Mouse (Mus musculus): ENCODE data around the gene Prr22. TPM values are rescaled to one million over a fixed set of nuclear protein-coding genes. Genes with fewer than 3 reads are reported as not detected.

The Prr22 gene
- polyA plus RNA-seq, 1 experiment from 2014 or later, result 1.8 TPM

DNA sequence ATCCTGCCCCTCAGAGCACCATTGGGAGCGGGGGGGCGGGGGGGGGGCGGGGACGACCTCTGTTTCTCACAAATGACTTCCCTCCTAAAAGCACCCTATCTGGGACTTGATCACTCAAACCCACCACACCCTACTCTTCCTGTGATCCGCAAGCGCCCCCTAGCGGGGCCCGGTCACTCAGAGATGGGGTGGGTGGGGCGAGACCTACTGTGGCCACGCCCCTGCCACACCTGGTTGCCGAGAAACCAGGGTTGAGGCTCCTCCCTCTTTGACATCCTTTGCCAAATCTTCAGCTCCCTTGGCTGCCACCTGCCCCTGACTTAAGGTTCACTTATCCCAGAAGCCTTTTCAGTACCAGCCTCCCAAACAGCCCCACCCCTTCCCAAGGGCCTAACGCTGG is 11.9 kb upstream of the Prr22 start:
- H3K36me3 ChIP-seq (ENCODE audit: insufficient read depth, low read length), result no peaks in the 10 kb centered on the region
- H3K27me3 ChIP-seq (ENCODE audit: insufficient read depth, low read length), result peaks cover 41% of the 10 kb centered on the region
- peak overlapping the region; percentile 59; the same call in 1 of the 2 replicates for H3K4me3 ChIP-seq (ENCODE audit: low read length)
- H3K27ac ChIP-seq (ENCODE audit: low read length), result peak overlapping the region; percentile 1; the same call in 1 of the 2 replicates
- 0 out of 2 replicates have a peak overlapping the region, but pooled peaks have one; percentile 2 for H3K9ac ChIP-seq (replicated peaks; ENCODE audit: low read length)
- WGBS, result 4% methylated on average over 12 of the region's 12 CpGs
- peaks cover 34% of the 10 kb centered on the region for H3K4me1 ChIP-seq (ENCODE audit: insufficient read depth, low read length)
- peak overlapping the region; percentile 100 for H3K4me2 ChIP-seq (replicated peaks; ENCODE audit: low read depth, low read length)
- no peak for ATAC-seq (ENCODE audit: low FRiP score, low TSS enrichment)
- no peaks in the 10 kb centered on the region for H3K9me3 ChIP-seq (ENCODE audit: low read length)

DNA sequence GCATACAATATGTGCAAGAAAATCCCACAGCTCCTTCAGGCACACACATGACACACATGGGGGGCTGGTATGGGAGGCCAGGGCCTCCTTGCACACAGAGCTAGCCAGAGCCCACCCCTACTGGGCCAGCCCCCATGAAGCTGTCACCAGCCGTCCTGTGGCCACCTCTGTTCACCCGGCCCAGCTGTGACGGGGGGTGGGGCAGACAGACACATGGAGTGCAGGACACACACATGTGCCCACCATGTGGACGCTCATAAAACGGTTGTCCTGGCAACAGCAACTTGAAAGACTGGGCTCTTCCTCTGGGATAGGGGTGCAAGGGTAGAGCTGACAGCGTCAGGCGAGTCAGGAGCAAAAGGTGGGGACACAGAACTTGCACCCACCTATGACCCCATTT is 10.8 kb upstream of the Prr22 start:
- Histone ChIP-seq H3K4me2 (replicated peaks; ENCODE audit: low read depth, low read length) (no peak overlapping the region), H3K27me3 (ENCODE audit: insufficient read depth, low read length) (peaks cover 30% of the 10 kb centered on the region), H3K4me3 (ENCODE audit: low read length) (no peak overlapping the region), H3K9me3 (ENCODE audit: low read length) (no peaks in the 10 kb centered on the region), H3K27ac (ENCODE audit: low read length) (no peak overlapping the region), H3K9ac (replicated peaks; ENCODE audit: low read length) (no peak overlapping the region), H3K36me3 (ENCODE audit: insufficient read depth, low read length) (no peaks in the 10 kb centered on the region), H3K4me1 (ENCODE audit: insufficient read depth, low read length) (peaks cover 38% of the 10 kb centered on the region)
- ATAC-seq (ENCODE audit: low FRiP score, low TSS enrichment), result no peak
- 27% methylated on average over 7 of the region's 7 CpGs for WGBS

GRCm38 (mm10) chr17:56761077-56761476 is 9.0 kb upstream of the Prr22 start:
- no peak for ATAC-seq (ENCODE audit: low FRiP score, low TSS enrichment)
- Histone ChIP-seq H3K4me3 (ENCODE audit: low read length) (no peak overlapping the region), H3K9ac (replicated peaks; ENCODE audit: low read length) (no peak overlapping the region), H3K4me1 (ENCODE audit: insufficient read depth, low read length) (peaks cover 41% of the 10 kb centered on the region), H3K36me3 (ENCODE audit: insufficient read depth, low read length) (no peaks in the 10 kb centered on the region), H3K27ac (ENCODE audit: low read length) (no peak overlapping the region), H3K9me3 (ENCODE audit: low read length) (no peaks in the 10 kb centered on the region), H3K4me2 (replicated peaks; ENCODE audit: low read depth, low read length) (no peak overlapping the region), H3K27me3 (ENCODE audit: insufficient read depth, low read length) (peaks cover 12% of the 10 kb centered on the region)
- 65% methylated on average over 3 of the region's 3 CpGs for WGBS

DNA sequence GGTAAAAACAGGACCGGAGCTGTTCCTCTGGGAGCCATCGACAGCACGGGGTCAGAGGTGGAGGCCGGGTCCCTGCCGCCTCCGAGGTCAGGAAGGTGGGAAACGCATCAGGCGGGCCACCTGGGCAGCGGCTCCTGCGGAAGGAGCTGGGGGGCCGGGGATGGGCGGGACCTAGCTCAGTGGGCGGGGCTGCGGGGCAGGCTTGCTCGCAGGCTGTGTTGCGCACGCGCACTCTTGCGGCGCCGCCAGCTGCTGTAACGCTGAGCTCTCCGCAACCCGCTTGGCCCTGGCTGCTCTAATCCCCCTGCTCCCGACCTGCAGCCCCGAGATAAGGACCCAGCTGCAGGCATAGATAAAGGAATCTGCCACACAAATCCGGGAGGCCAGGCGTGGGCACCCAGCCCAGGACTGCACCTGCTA is 8.0 kb upstream of the Prr22 start:
- 0 out of 2 replicates have a peak, but pooled peaks cover 3% of the 10 kb centered on the region for H3K36me3 ChIP-seq (ENCODE audit: insufficient read depth, low read length)
- peaks cover 2% of the 10 kb centered on the region; the same call in 1 of the 2 replicates for H3K27me3 ChIP-seq (ENCODE audit: insufficient read depth, low read length)
- 0% methylated on average over 26 of the region's 28 CpGs for WGBS
- H3K4me3 ChIP-seq (ENCODE audit: low read length), result peak overlapping the region; percentile 53
- no peaks in the 10 kb centered on the region for H3K9me3 ChIP-seq (ENCODE audit: low read length)
- peak overlapping the region; percentile 85 for H3K27ac ChIP-seq (ENCODE audit: low read length)
- H3K9ac ChIP-seq (replicated peaks; ENCODE audit: low read length), result peak overlapping the region; percentile 70
- H3K4me2 ChIP-seq (replicated peaks; ENCODE audit: low read depth, low read length), result peak overlapping the region; percentile 73
- H3K4me1 ChIP-seq (ENCODE audit: insufficient read depth, low read length), result peaks cover 35% of the 10 kb centered on the region
- ATAC-seq (ENCODE audit: low FRiP score, low TSS enrichment), result peak; percentile 19; the same call in 1 of the 2 replicates

GRCm38 (mm10) chr17:56762769-56763731 is 7.0 kb upstream of the Prr22 start:
- H3K27ac ChIP-seq (ENCODE audit: low read length), result peak overlapping the region; percentile 85; the same call in 1 of the 2 replicates
- H3K9me3 ChIP-seq (ENCODE audit: low read length), result no peaks in the 10 kb centered on the region
- H3K4me1 ChIP-seq (ENCODE audit: insufficient read depth, low read length), result peaks cover 26% of the 10 kb centered on the region
- ATAC-seq (ENCODE audit: low FRiP score, low TSS enrichment), result no peak
- no peaks in the 10 kb centered on the region for H3K27me3 ChIP-seq (ENCODE audit: insufficient read depth, low read length)
- H3K4me3 ChIP-seq (ENCODE audit: low read length), result no peak overlapping the region
- no peak overlapping the region for H3K4me2 ChIP-seq (replicated peaks; ENCODE audit: low read depth, low read length)
- WGBS, result 53% methylated on average over 27 of the region's 27 CpGs
- no peak overlapping the region for H3K9ac ChIP-seq (replicated peaks; ENCODE audit: low read length)
- peaks cover 12% of the 10 kb centered on the region for H3K36me3 ChIP-seq (ENCODE audit: insufficient read depth, low read length)

- no peaks in the 10 kb centered on the region for H3K27me3 ChIP-seq (ENCODE audit: insufficient read depth, low read length)
- no peaks in the 10 kb centered on the region for H3K9me3 ChIP-seq (ENCODE audit: low read length)
- H3K36me3 ChIP-seq (ENCODE audit: insufficient read depth, low read length), result peaks cover 19% of the 10 kb centered on the region
- peak overlapping the region; percentile 75 for H3K4me2 ChIP-seq (replicated peaks; ENCODE audit: low read depth, low read length)
- WGBS, result 74% methylated on average over 8 of the region's 8 CpGs
- H3K4me1 ChIP-seq (ENCODE audit: insufficient read depth, low read length), result peaks cover 26% of the 10 kb centered on the region
- peak overlapping the region; percentile 72 for H3K4me3 ChIP-seq (ENCODE audit: low read length)
- peak overlapping the region; percentile 96; the same call in 1 of the 2 replicates for H3K27ac ChIP-seq (ENCODE audit: low read length)
- ATAC-seq (ENCODE audit: low FRiP score, low TSS enrichment), result no peak
- peak overlapping the region; percentile 80 for H3K9ac ChIP-seq (replicated peaks; ENCODE audit: low read length)
Measured at GRCm38 (mm10) chr17:56763741-56764250, 6.3 kb upstream of the Prr22 start.

- H3K27me3 ChIP-seq (ENCODE audit: insufficient read depth, low read length), result no peaks in the 10 kb centered on the region
- H3K4me2 ChIP-seq (replicated peaks; ENCODE audit: low read depth, low read length), result peak within 1 kb of the TSS; percentile 75
- peaks cover 26% of the 10 kb centered on the region for H3K4me1 ChIP-seq (ENCODE audit: insufficient read depth, low read length)
- H3K4me3 ChIP-seq (ENCODE audit: low read length), result peak within 1 kb of the TSS; percentile 72
- H3K9me3 ChIP-seq (ENCODE audit: low read length), result no peaks in the 10 kb centered on the region
- H3K27ac ChIP-seq (ENCODE audit: low read length), result peak within 1 kb of the TSS; percentile 96
- ATAC-seq (ENCODE audit: low FRiP score, low TSS enrichment), result peak; percentile 80
- H3K9ac ChIP-seq (replicated peaks; ENCODE audit: low read length), result peak within 1 kb of the TSS; percentile 80
- 1% methylated on average over 57 of the region's 58 CpGs for WGBS
- peaks cover 27% of the 10 kb centered on the region for H3K36me3 ChIP-seq (ENCODE audit: insufficient read depth, low read length)
Measured at GRCm38 (mm10) chr17:56764474-56765354, 5.3 kb upstream of the Prr22 start, which contains the start of gene Dus3l. Gene Dus3l, plus strand, starts transcription at chr17:56764757.

GRCm38 (mm10) chr17:56765431-56765830 is 4.6 kb upstream of the Prr22 start:
- Histone ChIP-seq H3K9ac (replicated peaks; ENCODE audit: low read length) (peak overlapping the region; percentile 80), H3K27ac (ENCODE audit: low read length) (no peak overlapping the region), H3K9me3 (ENCODE audit: low read length) (no peaks in the 10 kb centered on the region), H3K27me3 (ENCODE audit: insufficient read depth, low read length) (no peaks in the 10 kb centered on the region), H3K36me3 (ENCODE audit: insufficient read depth, low read length) (peaks cover 34% of the 10 kb centered on the region), H3K4me3 (ENCODE audit: low read length) (peak overlapping the region; percentile 72), H3K4me2 (replicated peaks; ENCODE audit: low read depth, low read length) (peak overlapping the region; percentile 75), H3K4me1 (ENCODE audit: insufficient read depth, low read length) (peaks cover 26% of the 10 kb centered on the region)
- 53% methylated on average over 12 of the region's 12 CpGs for WGBS
- ATAC-seq (ENCODE audit: low FRiP score, low TSS enrichment), result 0 out of 2 replicates have a peak, but pooled peaks have one; percentile 5

All from kidney, embryonic 16.5 days (tissue).